In the genomic region with DNA sequence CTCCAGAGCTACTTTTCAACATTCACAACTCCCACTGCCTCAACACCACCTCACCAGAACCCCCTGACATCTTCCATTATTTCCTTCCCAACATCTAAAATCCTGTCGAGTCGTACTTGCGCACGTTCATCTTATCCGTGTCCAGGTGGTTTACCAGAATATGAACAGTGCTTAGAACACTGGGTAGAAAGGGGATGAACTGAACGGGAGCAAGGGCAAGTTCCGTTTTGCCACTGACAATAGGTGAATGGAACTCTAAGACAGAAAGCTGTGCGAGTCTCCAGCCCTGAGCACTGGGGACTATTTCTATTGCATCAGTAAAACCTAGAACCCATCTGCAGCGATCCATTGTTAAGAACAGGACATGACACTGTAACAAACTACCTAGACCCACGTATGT, we compare ENCODE assay signal across 8 mouse cellular contexts. TPM values are rescaled to one million over a fixed set of nuclear protein-coding genes. Genes with fewer than 3 reads are reported as not detected.
DNase-seq lines count a peak whose midpoint lies in the region; ATAC-seq and TF ChIP-seq lines count a peak whose summit lies in the region.

No protein-coding gene starts in this region.

- no peaks in the 10 kb centered on the region for H3K36me3 ChIP-seq in heart, embryonic 12.5 days
- H3K36me3 ChIP-seq in ES-E14 (ENCODE audit: control insufficient read depth, insufficient read depth, low read length, poor library complexity, severe bottlenecking) = no peaks in the 10 kb centered on the region
- H3K36me3 ChIP-seq in forebrain, postnatal 0 days (ENCODE audit: insufficient read depth) = no peaks in the 10 kb centered on the region
- no peaks in the 10 kb centered on the region for H3K36me3 ChIP-seq in midbrain, embryonic 10.5 days

- peak overlapping the region; percentile 89 for H3K9ac ChIP-seq in heart, embryonic 12.5 days
- peak overlapping the region; percentile 98 for H3K9ac ChIP-seq in ES-E14 (ENCODE audit: insufficient read depth, low read depth, low read length, poor library complexity, severe bottlenecking)
- peak overlapping the region; percentile 85 for H3K9ac ChIP-seq in forebrain, postnatal 0 days

- in situ Hi-C loops in ES-E14 (cut with MboI; ENCODE audit: low sequenced_read_pairs in 2 of 2, unreplicated experiment in 2 of 2) = loop anchor here in 1 of 2 experiments (25.0 kb wide), 2 partner anchors 201 to 351 kb away; partner anchors contain the start of gene Adamts16

- no peaks in the 10 kb centered on the region for H3K9me3 ChIP-seq in heart, embryonic 12.5 days (replicated peaks)
- H3K9me3 ChIP-seq in ES-E14 (ENCODE audit: control insufficient read depth, insufficient read depth, low read depth, low read length) = no peaks in the 10 kb centered on the region
- H3K9me3 ChIP-seq in forebrain, postnatal 0 days (ENCODE audit: low read length) = no peaks in the 10 kb centered on the region
- H3K9me3 ChIP-seq in midbrain, embryonic 10.5 days (replicated peaks) = no peaks in the 10 kb centered on the region

- H3K4me2 ChIP-seq in heart, embryonic 12.5 days = peak overlapping the region; percentile 87
- peak overlapping the region; percentile 79 for H3K4me2 ChIP-seq in forebrain, postnatal 0 days (ENCODE audit: low read depth)

- no peak for ATAC-seq in heart, embryonic 12.5 days (ENCODE audit: insufficient number of reproducible peaks, low FRiP score)
- ATAC-seq in forebrain, postnatal 0 days = no peak

- DNase-seq in heart, postnatal 25 days (ENCODE audit: low spot score) = no peak
- DNase-seq in ES-E14 (ENCODE audit: low read depth, low spot score) = no peak
- DNase-seq in forebrain, postnatal 0 days = no peak
- no peak for DNase-seq in midbrain, embryonic 10.5 days (ENCODE audit: low spot score)
- DNase-seq in spleen, postnatal 4 days (ENCODE audit: low spot score in 2 of 2) = no peak
- no peak for DNase-seq in layer of hippocampus, postnatal 10 days (ENCODE audit: low spot score in 2 of 2)
- DNase-seq in cerebellum, postnatal 14 days = no peak

- no peak overlapping the region for H3K27ac ChIP-seq in heart, embryonic 12.5 days (ENCODE audit: poor library complexity, severe bottlenecking)
- no peak overlapping the region for H3K27ac ChIP-seq in ES-E14 (ENCODE audit: insufficient read depth, low read depth, low read length, poor library complexity, severe bottlenecking)
- H3K27ac ChIP-seq in forebrain, postnatal 0 days (ENCODE audit: low read depth, low read length) = peak overlapping the region; percentile 93
- H3K27ac ChIP-seq in midbrain, embryonic 10.5 days (replicated peaks) = peak overlapping the region; percentile 97

- 21% methylated on average over 10 of the region's 10 CpGs for WGBS in heart, embryonic 12.5 days
- WGBS in forebrain, postnatal 0 days = 27% methylated on average over 10 of the region's 10 CpGs
- WGBS in midbrain, embryonic 10.5 days = 36% methylated on average over 10 of the region's 10 CpGs

- H3K27me3 ChIP-seq in heart, embryonic 12.5 days (replicated peaks) = no peaks in the 10 kb centered on the region
- no peaks in the 10 kb centered on the region for H3K27me3 ChIP-seq in forebrain, postnatal 0 days (ENCODE audit: insufficient read depth, low read length)
- no peaks in the 10 kb centered on the region for H3K27me3 ChIP-seq in midbrain, embryonic 10.5 days (ENCODE audit: low read depth, poor library complexity, severe bottlenecking)

- no peak for TF ChIP-seq CTCF in forebrain, postnatal 0 days (IDR thresholded peaks at IDR 0.05; ENCODE audit: low read depth)

- intact Hi-C loops in heart, postnatal 25 days (cut with DNase I) = no loop called here

- H3K4me1 ChIP-seq in heart, embryonic 12.5 days (replicated peaks) = peaks cover 36% of the 10 kb centered on the region
- H3K4me1 ChIP-seq in ES-E14 (ENCODE audit: control insufficient read depth in 2 of 2, insufficient read depth in 2 of 2, low read length in 2 of 2, poor library complexity in 1 of 2) = peaks cover 0 to 7% of the 10 kb centered on the region in 2 experiments; a peak in 2 of 4 replicates
- peaks cover 13% of the 10 kb centered on the region; the same call in 1 of the 2 replicates for H3K4me1 ChIP-seq in forebrain, postnatal 0 days (ENCODE audit: insufficient read depth)
- H3K4me1 ChIP-seq in midbrain, embryonic 10.5 days = peaks cover 27% of the 10 kb centered on the region

- H3K4me3 ChIP-seq in heart, embryonic 12.5 days = peak overlapping the region; percentile 92
- H3K4me3 ChIP-seq in ES-E14 (ENCODE audit: insufficient read depth in 1 of 2, low read depth in 1 of 2, low read length in 2 of 2, poor library complexity in 1 of 2, severe bottlenecking in 1 of 2) = peak overlapping the region; percentile 59 to 99
- H3K4me3 ChIP-seq in forebrain, postnatal 0 days (ENCODE audit: low read depth, low read length) = peak overlapping the region; percentile 83
- peak overlapping the region; percentile 88 for H3K4me3 ChIP-seq in midbrain, embryonic 10.5 days

TF ChIP-seq in ES-E14, 5 proteins besides CTCF, POLR2A, EP300 and RAD21:
- TF ChIP-seq MAFK (IDR thresholded peaks at IDR 0.05; ENCODE audit: insufficient read depth, low read depth, low read length) = no peak
- TF ChIP-seq HCFC1 (IDR thresholded peaks at IDR 0.05; ENCODE audit: borderline replicate concordance, insufficient read depth, low read length) = no peak
- TF ChIP-seq ZNF384 (IDR thresholded peaks at IDR 0.05; ENCODE audit: low read depth, low read length) = no peak
- no peak for TF ChIP-seq ZC3H11A (IDR thresholded peaks at IDR 0.05; ENCODE audit: borderline replicate concordance, low read depth, low read length)
- TF ChIP-seq CHD2 (IDR thresholded peaks at IDR 0.05; ENCODE audit: low read depth, low read length) = no peak

RNA-seq across cellular contexts. Expression of gene Ice1, which starts 0.7 kb away (rescaled TPM):
- polyA plus RNA-seq in heart, embryonic 12.5 days (2016; fragmentation: Nextera tagmentation; extraction: Ambion mirVana) = 19.3 and 20.1 TPM in 2 replicates
- total RNA-seq in heart, postnatal 25 days (2021) = 10 to 100 TPM; 27.0 to 27.7 TPM
- 56.4 and 60.6 TPM in 2 replicates for total RNA-seq in ES-E14 (2012; rRNA removed)
- 68.0 and 82.5 TPM in 2 replicates for total RNA-seq in forebrain, postnatal 0 days (2014; rRNA removed)
- polyA plus RNA-seq in forebrain, postnatal 0 days (2015; fragmentation: Nextera tagmentation; extraction: Ambion mirVana) = 18.4 and 21.0 TPM in 2 replicates
- 18.8 and 19.9 TPM in 2 replicates for polyA plus RNA-seq in midbrain, embryonic 10.5 days (2016; fragmentation: Nextera tagmentation; extraction: Ambion mirVana)
- total RNA-seq in layer of hippocampus, postnatal 10 days (2021) = 10 to 100 TPM; 70.9 to 80.0 TPM

Comparison
In these comparisons a context has a peak if more than half of its experiments do, and no peak if none do; other contexts are left out.
1. H3K27ac ChIP-seq: peak in forebrain, postnatal 0 days (single experiment) and midbrain, embryonic 10.5 days (single experiment); none in heart, embryonic 12.5 days (single experiment) and ES-E14 (single experiment).
2. Peak in every context shown above with its lines, with median percentiles within 50 percentile points of each other: H3K4me3 ChIP-seq and H3K9ac ChIP-seq.